Mouse (Mus musculus): ENCODE measurements around the gene Rbbp4. TPM values are rescaled to one million over a fixed set of nuclear protein-coding genes. Genes with fewer than 3 reads are reported as not detected.

The Rbbp4 gene
- polyA plus RNA-seq (2014; fragmentation: Nextera tagmentation; extraction: Ambion mirVana) = 608 and 644 TPM in 2 replicates

DNA sequence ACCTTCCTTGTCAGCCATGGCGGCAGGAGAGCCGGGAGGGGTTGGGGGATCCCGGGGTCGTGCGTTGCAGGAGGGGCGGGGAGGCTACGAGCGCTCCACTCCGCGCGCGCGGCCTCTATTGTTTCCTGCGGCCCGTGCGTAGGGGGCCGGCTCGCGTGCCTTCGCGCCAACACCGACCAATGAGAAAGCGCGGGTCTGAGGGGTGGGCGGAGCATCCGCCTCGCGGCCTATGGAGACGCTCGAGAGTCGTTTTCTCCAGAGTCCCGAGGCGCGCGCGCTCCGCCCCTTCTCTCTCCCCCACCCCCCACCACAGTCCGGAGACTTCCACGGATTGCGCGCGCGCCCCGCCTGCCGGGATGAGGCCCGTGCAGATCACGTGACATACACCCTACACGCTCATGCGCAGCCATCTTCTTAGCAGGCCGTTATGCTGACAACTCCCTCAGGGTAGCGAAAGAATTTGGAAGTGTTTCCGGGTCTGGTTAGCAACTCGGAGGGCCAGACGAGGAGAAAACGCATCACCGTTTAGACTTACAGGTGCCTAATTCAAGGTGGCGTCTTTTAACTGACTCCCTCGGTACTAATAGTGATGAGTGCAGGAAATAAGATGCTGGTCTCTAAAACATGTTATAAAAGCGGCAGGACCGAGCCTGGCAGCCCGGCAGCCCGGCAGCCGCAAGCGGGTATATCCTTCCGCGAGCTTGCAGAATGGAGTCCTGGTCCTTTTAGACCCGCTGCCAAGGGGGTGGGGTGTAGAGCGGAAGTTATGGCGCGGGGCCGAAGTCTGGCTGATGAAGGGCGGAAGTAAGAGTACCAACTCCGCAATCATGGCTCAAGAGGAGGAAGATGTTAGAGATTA is at the start of gene Rbbp4, which contains the start of gene Zbtb8os:
Rbbp4 (minus strand) TSS at position 155 of the 859 bp plus-strand sequence.
Zbtb8os (plus strand) TSS at position 480 of the 859 bp plus-strand sequence.
- under 1% methylated on average over 73 of the region's 73 CpGs for WGBS
- H3K4me3 ChIP-seq (ENCODE audit: low read depth, low read length) = peak within 1 kb of the TSS; percentile 99

DNA sequence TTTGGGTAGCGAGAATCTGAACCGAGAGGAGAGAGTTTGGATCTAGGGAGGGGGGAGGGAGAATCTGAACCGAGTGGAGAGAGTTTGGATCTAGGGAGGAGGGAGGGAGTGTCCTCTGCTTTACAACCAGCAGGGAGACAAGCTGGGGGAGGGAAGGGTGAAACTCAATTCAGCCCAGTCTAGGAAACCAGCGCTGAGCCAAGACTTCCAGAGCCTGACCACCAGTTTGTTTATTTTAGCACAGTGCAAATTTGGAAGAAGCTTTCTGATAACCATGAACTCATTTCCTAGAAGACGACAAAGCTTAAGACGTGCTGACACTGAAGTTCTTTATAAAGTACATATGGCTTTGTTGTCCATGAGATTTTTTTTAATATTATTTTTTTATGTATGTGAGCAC is 49.3 kb upstream of the Rbbp4 start:
- H3K27ac ChIP-seq (replicated peaks; ENCODE audit: low read depth, low read length) = no peak overlapping the region
- H3K4me2 ChIP-seq (ENCODE audit: low read depth, severe bottlenecking) = no peak overlapping the region
- no peaks in the 10 kb centered on the region for H3K9me3 ChIP-seq (ENCODE audit: control insufficient read depth, low read length)
- no peaks in the 10 kb centered on the region for H3K36me3 ChIP-seq (ENCODE audit: control insufficient read depth, insufficient read depth, low read length)
- no peak overlapping the region for H3K4me3 ChIP-seq (ENCODE audit: low read depth, low read length)
- H3K27me3 ChIP-seq (ENCODE audit: control insufficient read depth, insufficient read depth, low read length) = no peaks in the 10 kb centered on the region
- H3K4me1 ChIP-seq (ENCODE audit: control insufficient read depth, insufficient read depth, low read length) = no peaks in the 10 kb centered on the region
- no peak overlapping the region for H3K9ac ChIP-seq (ENCODE audit: low read length)
- 36% methylated on average over 6 of the region's 6 CpGs for WGBS
- DNase-seq (ENCODE audit: low spot score) = no peak
- ATAC-seq (ENCODE audit: insufficient number of reproducible peaks, low FRiP score, low TSS enrichment, low read depth) = no peak

More for the DNA sequence above, at the start of gene Rbbp4, which contains the start of gene Zbtb8os:
- Histone ChIP-seq H3K27ac (replicated peaks; ENCODE audit: low read depth, low read length) (peak within 1 kb of the TSS; percentile 95), H3K4me2 (ENCODE audit: low read depth, severe bottlenecking) (peak within 1 kb of the TSS; percentile 60), H3K4me1 (ENCODE audit: control insufficient read depth, insufficient read depth, low read length) (peaks cover 13% of the 10 kb centered on the region), H3K36me3 (ENCODE audit: control insufficient read depth, insufficient read depth, low read length) (peaks cover 9% of the 10 kb centered on the region; the same call in 1 of the 2 replicates), H3K9me3 (ENCODE audit: control insufficient read depth, low read length) (no peaks in the 10 kb centered on the region), H3K9ac (ENCODE audit: low read length) (peak within 1 kb of the TSS; percentile 99), H3K27me3 (ENCODE audit: control insufficient read depth, insufficient read depth, low read length) (no peaks in the 10 kb centered on the region)
- DNase-seq (ENCODE audit: low spot score) = peak; percentile 99
- peak; percentile 98 for ATAC-seq (ENCODE audit: insufficient number of reproducible peaks, low FRiP score, low TSS enrichment, low read depth)

GRCm38 (mm10) chr4:129383586-129383985 is 48.4 kb upstream of the Rbbp4 start:
- peaks cover 3% of the 10 kb centered on the region; the same call in 1 of the 2 replicates for H3K27me3 ChIP-seq (ENCODE audit: control insufficient read depth, insufficient read depth, low read length)
- whole genome bisulfite sequencing = 92% methylated on average over 3 of the region's 3 CpGs
- no peaks in the 10 kb centered on the region for H3K36me3 ChIP-seq (ENCODE audit: control insufficient read depth, insufficient read depth, low read length)
- no peak overlapping the region for H3K4me3 ChIP-seq (ENCODE audit: low read depth, low read length)
- no peaks in the 10 kb centered on the region for H3K4me1 ChIP-seq (ENCODE audit: control insufficient read depth, insufficient read depth, low read length)
- H3K4me2 ChIP-seq (ENCODE audit: low read depth, severe bottlenecking) = no peak overlapping the region
- H3K9me3 ChIP-seq (ENCODE audit: control insufficient read depth, low read length) = no peaks in the 10 kb centered on the region
- ATAC-seq (ENCODE audit: insufficient number of reproducible peaks, low FRiP score, low TSS enrichment, low read depth) = no peak
- H3K9ac ChIP-seq (ENCODE audit: low read length) = no peak overlapping the region
- H3K27ac ChIP-seq (replicated peaks; ENCODE audit: low read depth, low read length) = no peak overlapping the region
- no peak for DNase-seq (ENCODE audit: low spot score)

DNA sequence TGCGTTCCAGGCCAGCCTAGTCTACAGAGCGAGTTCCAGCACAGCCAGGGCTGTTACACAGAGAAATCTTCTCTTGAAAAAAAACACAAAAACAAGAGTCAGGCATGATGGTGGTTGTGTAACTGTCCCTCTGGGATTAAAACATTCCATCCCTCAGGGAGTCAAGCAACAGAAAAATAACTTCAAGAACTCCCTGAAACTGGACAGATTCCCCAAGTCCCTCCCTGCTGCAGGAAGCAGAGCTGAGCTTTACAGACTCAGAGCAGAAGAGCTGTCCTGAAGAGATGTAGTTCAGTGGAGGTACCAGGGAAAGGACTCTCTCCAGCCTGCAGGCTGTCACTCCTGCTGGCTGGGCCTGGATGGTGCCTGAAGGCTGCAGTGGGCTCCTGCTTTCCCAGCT is 47.3 kb upstream of the Rbbp4 start:
- Histone ChIP-seq H3K4me1 (ENCODE audit: control insufficient read depth, insufficient read depth, low read length) (no peaks in the 10 kb centered on the region), H3K9ac (ENCODE audit: low read length) (no peak overlapping the region), H3K36me3 (ENCODE audit: control insufficient read depth, insufficient read depth, low read length) (no peaks in the 10 kb centered on the region), H3K9me3 (ENCODE audit: control insufficient read depth, low read length) (no peaks in the 10 kb centered on the region), H3K4me3 (ENCODE audit: low read depth, low read length) (no peak overlapping the region), H3K27me3 (ENCODE audit: control insufficient read depth, insufficient read depth, low read length) (peaks cover 6% of the 10 kb centered on the region; the same call in 1 of the 2 replicates), H3K4me2 (ENCODE audit: low read depth, severe bottlenecking) (no peak overlapping the region), H3K27ac (replicated peaks; ENCODE audit: low read depth, low read length) (no peak overlapping the region)
- WGBS = 89% methylated on average over 2 of the region's 2 CpGs
- ATAC-seq (ENCODE audit: insufficient number of reproducible peaks, low FRiP score, low TSS enrichment, low read depth) = no peak
- DNase-seq (ENCODE audit: low spot score) = no peak

DNA sequence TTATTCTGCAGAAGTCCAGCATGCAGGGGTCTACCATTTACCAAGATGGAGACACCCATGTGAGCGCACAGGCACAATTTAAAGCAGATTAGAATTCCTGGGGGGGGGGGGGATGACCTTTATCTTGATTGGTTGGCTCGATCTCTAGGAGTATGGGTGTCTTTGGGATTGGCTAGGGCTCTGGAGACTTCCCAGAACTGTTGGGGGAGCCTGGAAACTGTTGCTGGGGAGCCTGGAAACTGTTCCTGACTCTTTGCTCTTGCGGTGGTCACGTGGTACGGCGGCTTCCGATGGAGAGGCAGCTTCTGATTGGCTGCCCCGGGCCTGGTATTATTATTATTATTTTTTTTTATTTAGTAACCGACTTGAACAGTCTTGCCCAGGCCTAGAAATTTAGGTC is 46.9 kb upstream of the Rbbp4 start:
- H3K4me2 ChIP-seq (ENCODE audit: low read depth, severe bottlenecking) = no peak overlapping the region
- no peaks in the 10 kb centered on the region for H3K36me3 ChIP-seq (ENCODE audit: control insufficient read depth, insufficient read depth, low read length)
- H3K4me3 ChIP-seq (ENCODE audit: low read depth, low read length) = no peak overlapping the region
- DNase-seq (ENCODE audit: low spot score) (no peak), ATAC-seq (ENCODE audit: insufficient number of reproducible peaks, low FRiP score, low TSS enrichment, low read depth) (no peak)
- H3K9me3 ChIP-seq (ENCODE audit: control insufficient read depth, low read length) = no peaks in the 10 kb centered on the region
- peaks cover 6% of the 10 kb centered on the region; the same call in 1 of the 2 replicates for H3K27me3 ChIP-seq (ENCODE audit: control insufficient read depth, insufficient read depth, low read length)
- H3K27ac ChIP-seq (replicated peaks; ENCODE audit: low read depth, low read length) = no peak overlapping the region
- H3K4me1 ChIP-seq (ENCODE audit: control insufficient read depth, insufficient read depth, low read length) = no peaks in the 10 kb centered on the region
- 86% methylated on average over 9 of the region's 9 CpGs for WGBS
- no peak overlapping the region for H3K9ac ChIP-seq (ENCODE audit: low read length)

DNA sequence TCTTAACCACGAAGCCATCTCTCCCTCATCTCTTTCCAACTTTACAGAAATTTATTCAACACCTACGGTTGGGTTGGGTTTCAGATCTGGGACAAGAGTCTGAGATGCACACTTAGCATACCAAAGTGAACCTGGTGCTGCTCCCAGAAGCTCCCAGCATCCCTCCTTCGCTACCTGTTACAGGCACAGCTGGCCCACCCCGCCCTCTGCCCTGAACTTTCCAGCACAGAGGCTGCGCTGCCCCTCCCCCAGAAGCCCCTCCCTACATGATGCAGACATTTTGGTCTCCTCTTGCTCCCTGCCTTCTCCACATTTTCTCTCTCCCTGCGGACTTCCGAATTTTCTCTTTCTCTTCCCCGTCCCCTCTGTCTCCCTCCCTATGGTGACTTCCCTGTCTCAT is 46.0 kb upstream of the Rbbp4 start:
- Histone ChIP-seq H3K9ac (ENCODE audit: low read length) (no peak overlapping the region), H3K4me2 (ENCODE audit: low read depth, severe bottlenecking) (no peak overlapping the region), H3K4me3 (ENCODE audit: low read depth, low read length) (no peak overlapping the region), H3K27ac (replicated peaks; ENCODE audit: low read depth, low read length) (no peak overlapping the region), H3K4me1 (ENCODE audit: control insufficient read depth, insufficient read depth, low read length) (no peaks in the 10 kb centered on the region), H3K36me3 (ENCODE audit: control insufficient read depth, insufficient read depth, low read length) (no peaks in the 10 kb centered on the region), H3K9me3 (ENCODE audit: control insufficient read depth, low read length) (no peaks in the 10 kb centered on the region), H3K27me3 (ENCODE audit: control insufficient read depth, insufficient read depth, low read length) (peaks cover 6% of the 10 kb centered on the region; the same call in 1 of the 2 replicates)
- WGBS = 77% methylated on average over 8 of the region's 8 CpGs
- DNase-seq (ENCODE audit: low spot score) = no peak
- no peak for ATAC-seq (ENCODE audit: insufficient number of reproducible peaks, low FRiP score, low TSS enrichment, low read depth)

GRCm38 (mm10) chr4:129379805-129380204 is 44.6 kb upstream of the Rbbp4 start:
- H3K4me1 ChIP-seq (ENCODE audit: control insufficient read depth, insufficient read depth, low read length) = no peaks in the 10 kb centered on the region
- ATAC-seq (ENCODE audit: insufficient number of reproducible peaks, low FRiP score, low TSS enrichment, low read depth) = no peak
- no peak overlapping the region for H3K4me2 ChIP-seq (ENCODE audit: low read depth, severe bottlenecking)
- peaks cover 6% of the 10 kb centered on the region; the same call in 1 of the 2 replicates for H3K27me3 ChIP-seq (ENCODE audit: control insufficient read depth, insufficient read depth, low read length)
- no peak overlapping the region for H3K9ac ChIP-seq (ENCODE audit: low read length)
- DNase-seq (ENCODE audit: low spot score) = no peak
- H3K36me3 ChIP-seq (ENCODE audit: control insufficient read depth, insufficient read depth, low read length) = no peaks in the 10 kb centered on the region
- no peaks in the 10 kb centered on the region for H3K9me3 ChIP-seq (ENCODE audit: control insufficient read depth, low read length)
- WGBS = 75% methylated on average over 3 of the region's 3 CpGs
- no peak overlapping the region for H3K27ac ChIP-seq (replicated peaks; ENCODE audit: low read depth, low read length)
- H3K4me3 ChIP-seq (ENCODE audit: low read depth, low read length) = no peak overlapping the region

GRCm38 (mm10) chr4:129377601-129378390 is 42.6 kb upstream of the Rbbp4 start, which contains the start of gene Zbtb8a:
Gene Zbtb8a, minus strand, starts transcription at chr4:129378116.
- Histone ChIP-seq H3K36me3 (ENCODE audit: control insufficient read depth, insufficient read depth, low read length) (no peaks in the 10 kb centered on the region), H3K27ac (replicated peaks; ENCODE audit: low read depth, low read length) (0 out of 2 replicates have a peak within 1 kb of the TSS, but pooled peaks have one; percentile 52), H3K9me3 (ENCODE audit: control insufficient read depth, low read length) (no peaks in the 10 kb centered on the region), H3K4me3 (ENCODE audit: low read depth, low read length) (peak within 1 kb of the TSS; percentile 61), H3K4me2 (ENCODE audit: low read depth, severe bottlenecking) (peak within 1 kb of the TSS; percentile 72), H3K27me3 (ENCODE audit: control insufficient read depth, insufficient read depth, low read length) (peaks cover 6% of the 10 kb centered on the region; the same call in 1 of the 2 replicates), H3K4me1 (ENCODE audit: control insufficient read depth, insufficient read depth, low read length) (peaks cover 2% of the 10 kb centered on the region; the same call in 1 of the 2 replicates), H3K9ac (ENCODE audit: low read length) (peak within 1 kb of the TSS; percentile 90)
- ATAC-seq (ENCODE audit: insufficient number of reproducible peaks, low FRiP score, low TSS enrichment, low read depth) (no peak), DNase-seq (ENCODE audit: low spot score) (peak; percentile 79)
- 1% methylated on average over 58 of the region's 65 CpGs for WGBS

Measured in limb, embryonic 11.5 days (tissue).